11 mouse cellular contexts compared by ENCODE assay signal in genomic region chr4:45590836-45591235, GRCm38 (mm10). TPM values are rescaled to one million over a fixed set of nuclear protein-coding genes. Genes with fewer than 3 reads are reported as not detected.
DNase-seq lines count a peak whose midpoint lies in the region; ATAC-seq and TF ChIP-seq lines count a peak whose summit lies in the region.
"Had no signal": no experiment of that assay in that cellular context is flagged by ENCODE, and none has a peak within 500 bp of the region (broad histone marks: within the 10 kb centered on the region; RNA-seq: fewer than 3 reads in every experiment).

No protein-coding gene starts in this region.

- TF ChIP-seq CTCF in liver, embryonic 14.5 days (IDR thresholded peaks at IDR 0.05; ENCODE audit: low read depth), result no peak

- peaks cover 6% of the 10 kb centered on the region; the same call in 1 of the 2 replicates for H3K4me1 ChIP-seq in heart, embryonic 16.5 days (ENCODE audit: control insufficient read depth, insufficient read depth, low read length)
- peaks cover 8% of the 10 kb centered on the region for H3K4me1 ChIP-seq in forebrain, embryonic 14.5 days (ENCODE audit: control insufficient read depth, insufficient read depth, low read length)
- no peaks in the 10 kb centered on the region for H3K4me1 ChIP-seq in liver, embryonic 14.5 days (replicated peaks; ENCODE audit: control insufficient read depth in 2 of 2, insufficient read depth in 2 of 2, low read length in 1 of 2)
- H3K4me1 ChIP-seq: liver, embryonic 13.5 days had no signal

- ATAC-seq in heart, embryonic 16.5 days (replicated peaks; ENCODE audit: extremely low read depth, insufficient read depth, low FRiP score), result no peak
- no peak for ATAC-seq in forebrain, embryonic 14.5 days
- ATAC-seq in liver, embryonic 14.5 days (ENCODE audit: insufficient read depth), result no peak

- no peaks in the 10 kb centered on the region for H3K36me3 ChIP-seq in heart, embryonic 16.5 days (ENCODE audit: control insufficient read depth, insufficient read depth)
- H3K36me3 ChIP-seq in forebrain, embryonic 14.5 days (ENCODE audit: control insufficient read depth, insufficient read depth, low read length), result no peaks in the 10 kb centered on the region
- H3K36me3 ChIP-seq in liver, embryonic 14.5 days (replicated peaks; ENCODE audit: control insufficient read depth, insufficient read depth, low read depth), result no peaks in the 10 kb centered on the region
- H3K36me3 ChIP-seq: liver, embryonic 13.5 days had no signal

- no peak overlapping the region for H3K27ac ChIP-seq in heart, embryonic 16.5 days (ENCODE audit: low read length)
- H3K27ac ChIP-seq in forebrain, embryonic 14.5 days (ENCODE audit: low read depth, low read length), result no peak overlapping the region
- no peak overlapping the region for H3K27ac ChIP-seq in liver, embryonic 14.5 days
- H3K27ac ChIP-seq: liver, embryonic 13.5 days had no signal

- H3K27me3 ChIP-seq in heart, embryonic 16.5 days (ENCODE audit: control insufficient read depth, insufficient read depth, low read length), result no peaks in the 10 kb centered on the region; the same call in 1 of the 2 replicates
- no peaks in the 10 kb centered on the region for H3K27me3 ChIP-seq in forebrain, embryonic 14.5 days (replicated peaks; ENCODE audit: control insufficient read depth, insufficient read depth, low read length)
- peaks cover 7% of the 10 kb centered on the region for H3K27me3 ChIP-seq in liver, embryonic 14.5 days (ENCODE audit: control insufficient read depth, insufficient read depth, low read length)

- H3K4me3 ChIP-seq in heart, embryonic 16.5 days (ENCODE audit: low read length), result peak overlapping the region; percentile 48
- H3K4me3 ChIP-seq in forebrain, embryonic 14.5 days (ENCODE audit: low read depth, low read length), result no peak overlapping the region
- no peak overlapping the region for H3K4me3 ChIP-seq in liver, embryonic 14.5 days (ENCODE audit: insufficient read depth in 1 of 2, low read depth in 2 of 2, low read length in 2 of 2)

- DNase-seq in heart, postnatal 10 days, result no peak
- peak; percentile 70 for DNase-seq in R1 (ENCODE audit: low read depth, low spot score)
- DNase-seq in forebrain, embryonic 14.5 days (ENCODE audit: low spot score), result no peak
- no peak for DNase-seq in liver, embryonic 14.5 days (ENCODE audit: low read depth in 3 of 3, low spot score in 3 of 3)
- no peak for DNase-seq in frontal cortex, postnatal 14 days (ENCODE audit: low spot score in 2 of 2)
- no peak for DNase-seq in layer of hippocampus, adult 18-20 months (ENCODE audit: low spot score in 2 of 2)
- DNase-seq in embryo, embryonic 9.5 days (ENCODE audit: extremely low spot score), result no peak
- DNase-seq: cerebellum, adult 11-12 months; liver, embryonic 13.5 days; spleen, adult 18-20 months had no signal

- intact Hi-C loops in heart, postnatal 10 days (cut with DNase I), result no loop called here

- no peak for TF ChIP-seq EP300 in liver, embryonic 14.5 days (IDR thresholded peaks at IDR 0.05; ENCODE audit: low read depth)

- peaks cover 8% of the 10 kb centered on the region for H3K9me3 ChIP-seq in heart, embryonic 16.5 days (replicated peaks; ENCODE audit: control insufficient read depth, low read length)
- no peaks in the 10 kb centered on the region for H3K9me3 ChIP-seq in forebrain, embryonic 14.5 days (replicated peaks; ENCODE audit: control insufficient read depth, low read length)
- H3K9me3 ChIP-seq in liver, embryonic 14.5 days (ENCODE audit: control insufficient read depth, low read length), result no peaks in the 10 kb centered on the region
- H3K9me3 ChIP-seq: liver, embryonic 13.5 days had no signal

- peak overlapping the region; percentile 77 for H3K4me2 ChIP-seq in heart, embryonic 16.5 days (ENCODE audit: low read depth, low read length)
- H3K4me2 ChIP-seq in forebrain, embryonic 14.5 days (ENCODE audit: low read length), result peak overlapping the region; percentile 46
- H3K4me2 ChIP-seq in liver, embryonic 14.5 days (ENCODE audit: low read depth), result 0 out of 2 replicates have a peak overlapping the region, but pooled peaks have one; percentile 3

- WGBS in heart, embryonic 16.5 days, result 26% methylated on average over 2 of the region's 2 CpGs
- whole genome bisulfite sequencing in forebrain, embryonic 14.5 days, result 9% methylated on average over 2 of the region's 2 CpGs
- WGBS in liver, embryonic 14.5 days (ENCODE audit: insufficient replicate concordance), result 16% methylated on average over 2 of the region's 2 CpGs

- H3K9ac ChIP-seq in heart, embryonic 16.5 days (ENCODE audit: low read length), result peak overlapping the region; percentile 70; the same call in 1 of the 2 replicates
- H3K9ac ChIP-seq in forebrain, embryonic 14.5 days (ENCODE audit: low read length), result no peak overlapping the region
- H3K9ac ChIP-seq in liver, embryonic 14.5 days (replicated peaks), result no peak overlapping the region

RNA-seq across cellular contexts. Expression of gene Shb, which starts 58.6 kb away (rescaled TPM):
- 7.6 and 9.2 TPM in 2 replicates for polyA plus RNA-seq in heart, embryonic 16.5 days (2015; fragmentation: Nextera tagmentation; extraction: Ambion mirVana)
- 10 to 100 TPM; 67.9 to 71.6 TPM for total RNA-seq in heart, postnatal 10 days (2021)
- 14.1 and 14.5 TPM in 2 replicates for polyA plus RNA-seq in forebrain, embryonic 14.5 days (2014; fragmentation: Nextera tagmentation; extraction: Ambion mirVana)
- polyA plus RNA-seq in liver, embryonic 14.5 days (2012; rRNA removed), result 6.7 and 8.8 TPM in 2 replicates
- 5.0 and 6.6 TPM in 2 replicates for polyA plus RNA-seq in liver, embryonic 14.5 days (2014; fragmentation: Nextera tagmentation; extraction: Ambion mirVana)
- 10 to 100 TPM; 13.2 to 16.5 TPM for total RNA-seq in layer of hippocampus, adult 18-20 months (2021)

Comparison
In these comparisons a context has a peak if more than half of its experiments do, and no peak if none do; other contexts are left out.
1. H3K4me2 ChIP-seq: peak in every context shown above with its lines; median percentile 77 in heart, embryonic 16.5 days; 46 in forebrain, embryonic 14.5 days; 3 in liver, embryonic 14.5 days.